Mouse (Mus musculus) cerebellum, adult 2 months (tissue): Measurements from ENCODE around the gene Amer2. TPM values are rescaled to one million over a fixed set of nuclear protein-coding genes. Genes with fewer than 3 reads are reported as not detected.
"Not testable (repeated sequence)": the region's sequence is repeated elsewhere in the genome, so short reads cannot be mapped to it uniquely, and the experiment has no call there.

ENCODE experiments used
- DNase-seq, 2 experiments: peaks; one replicate each; pipeline ENCODE4 v3.0.0; 2021
- H3K27ac ChIP-seq: fragments of 200-500 bp; 2 replicates; pipeline ENCODE4 v1.5.1; 2012; ENCODE audit warnings: low read length, control low read depth, inconsistent platforms; ENCODE audit not compliant: insufficient read depth
- H3K27me3 ChIP-seq: fragments of 200-500 bp; 2 replicates; pipeline ENCODE4 v1.6.1; 2012; ENCODE audit warnings: inconsistent platforms, mild to moderate bottlenecking, low read length, moderate library complexity; ENCODE audit not compliant: control insufficient read depth, insufficient read depth
- H3K4me1 ChIP-seq: fragments of 200-500 bp; 2 replicates; pipeline ENCODE4 v1.6.1; 2011; ENCODE audit warnings: low read length; ENCODE audit not compliant: control insufficient read depth, insufficient read depth
- H3K4me3 ChIP-seq: fragments of 200-500 bp; replicated peaks from 2 replicates; pipeline ENCODE3; 2011; ENCODE audit warnings: mild to moderate bottlenecking, low read depth, low read length, control low read depth; ENCODE audit not compliant: insufficient read depth
- CTCF ChIP-seq: fragments of 200-500 bp; IDR thresholded peaks from 2 replicates; pipeline ENCODE4 v1.5.1; 2011; ENCODE audit warnings: low read depth, mild to moderate bottlenecking, control low read depth, low read length, moderate library complexity, borderline replicate concordance; ENCODE audit not compliant: insufficient read depth
- POLR2A ChIP-seq: fragments of 200-500 bp; IDR thresholded peaks from 2 replicates; pipeline ENCODE4 v1.6.1; 2011; ENCODE audit warnings: low read length, control low read depth, borderline replicate concordance; ENCODE audit not compliant: insufficient read depth
- WGBS: fragments of 180-500 bp; shearing (Covaris S2); methylation state at CpG from one replicate; pipeline ENCODE4 v1.1.7; 2018; 5-methylcytosine and 5-hydroxymethylcytosine counted together
- polyA plus RNA-seq: library from polyadenylated mRNA; depleted of rRNA; stranded (reverse); fragments of >200 nt; gene quantifications from 2 replicates; pipeline ENCODE4 v1.2.3, GENCODE M21; 2012; rRNA removed

Gene Amer2
- 28.3 and 33.2 TPM in 2 replicates for polyA plus RNA-seq

- peaks cover 54% of the 10 kb centered on the region for H3K4me1 ChIP-seq
- no peaks in the 10 kb centered on the region for H3K27me3 ChIP-seq
- H3K27ac ChIP-seq = peak within 1 kb of the TSS; percentile 85
- no peak within 1 kb of the TSS for H3K4me3 ChIP-seq
- WGBS = 7% methylated on average over 1 of the region's 1 CpGs
- TF ChIP-seq POLR2A (no peak), CTCF (no peak)
- peak; percentile 78 to 88 for DNase-seq
Measured at GRCm38 (mm10) chr14:60372821-60373309, at the start of gene Amer2. Amer2 (plus strand) TSS chr14:60373259.

- H3K27me3 ChIP-seq, H3K27ac ChIP-seq, H3K4me1 ChIP-seq, H3K4me3 ChIP-seq, DNase-seq: not testable (repeated sequence)
- WGBS = 63% methylated on average over 5 of the region's 5 CpGs
Measured at GRCm38 (mm10) chr14:60340001-60340400, 33.1 kb upstream of the Amer2 start.

- no peak for DNase-seq
- Histone ChIP-seq H3K27me3 (no peaks in the 10 kb centered on the region), H3K4me3 (no peak overlapping the region), H3K27ac (no peak overlapping the region), H3K4me1 (no peaks in the 10 kb centered on the region)
- TF ChIP-seq CTCF (no peak), POLR2A (no peak)
- 49% methylated on average over 4 of the region's 4 CpGs for WGBS
Measured at GRCm38 (mm10) chr14:60340570-60340969, 32.5 kb upstream of the Amer2 start.

- Histone ChIP-seq H3K27ac (no peak overlapping the region), H3K27me3 (no peaks in the 10 kb centered on the region), H3K4me1 (no peaks in the 10 kb centered on the region), H3K4me3 (no peak overlapping the region)
- no peak for TF ChIP-seq POLR2A
- no peak for TF ChIP-seq CTCF
- WGBS = 87% methylated on average over 6 of the region's 6 CpGs
- no peak for DNase-seq
Measured at GRCm38 (mm10) chr14:60345326-60345876, 27.7 kb upstream of the Amer2 start.

GRCm38 (mm10) chr14:60358347-60358746 lies 14.7 kb upstream of the Amer2 start:
- Histone ChIP-seq H3K27ac (peak overlapping the region; percentile 49; the same call in 1 of the 2 replicates), H3K4me3 (no peak overlapping the region), H3K27me3 (no peaks in the 10 kb centered on the region), H3K4me1 (peaks cover 3% of the 10 kb centered on the region; the same call in 1 of the 2 replicates)
- no peak for TF ChIP-seq POLR2A
- DNase-seq = peak in 1 of 2 experiments; percentile 17
- WGBS = 75% methylated on average over 5 of the region's 5 CpGs

GRCm38 (mm10) chr14:60361380-60362212 lies 11.5 kb upstream of the Amer2 start:
- WGBS = 70% methylated on average over 9 of the region's 9 CpGs
- no peak for DNase-seq
- TF ChIP-seq POLR2A (no peak), CTCF (no peak)
- Histone ChIP-seq H3K27ac (no peak overlapping the region), H3K4me1 (peaks cover 6% of the 10 kb centered on the region), H3K4me3 (no peak overlapping the region), H3K27me3 (no peaks in the 10 kb centered on the region)

- WGBS = 24% methylated on average over 1 of the region's 1 CpGs
- TF ChIP-seq POLR2A (no peak), CTCF (no peak)
- no peak overlapping the region for H3K27ac ChIP-seq
- H3K27me3 ChIP-seq = no peaks in the 10 kb centered on the region
- DNase-seq = no peak
- H3K4me1 ChIP-seq = peaks cover 17% of the 10 kb centered on the region
- H3K4me3 ChIP-seq = no peak overlapping the region
Measured at GRCm38 (mm10) chr14:60366729-60367128, 6.3 kb upstream of the Amer2 start.

GRCm38 (mm10) chr14:60368769-60369666 lies 4.0 kb upstream of the Amer2 start:
- Histone ChIP-seq H3K4me3 (no peak overlapping the region), H3K27me3 (no peaks in the 10 kb centered on the region), H3K4me1 (peaks cover 40% of the 10 kb centered on the region), H3K27ac (peak overlapping the region; percentile 35)
- DNase-seq = peak in 1 of 2 experiments; percentile 54
- TF ChIP-seq CTCF (no peak), POLR2A (no peak)
- 38% methylated on average over 9 of the region's 9 CpGs for WGBS
